In the genomic region with DNA sequence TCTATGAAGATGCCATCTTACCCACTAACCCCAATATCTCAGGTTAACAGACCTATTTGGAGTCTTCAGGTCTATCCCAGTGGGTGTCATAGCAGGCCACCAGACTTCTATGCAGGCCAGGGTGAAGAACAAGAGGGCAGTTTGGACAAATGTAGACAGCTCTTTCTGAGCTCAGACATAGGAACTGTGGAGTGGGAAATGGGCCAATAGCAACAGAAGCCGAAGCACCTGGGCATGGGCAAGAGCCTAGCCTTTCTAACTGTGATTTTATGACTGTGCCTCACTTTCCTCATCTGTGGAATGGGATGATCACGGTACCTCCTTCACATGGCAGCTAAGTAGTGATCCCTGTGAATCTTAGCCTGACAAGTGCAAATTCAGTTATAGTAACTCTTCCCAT, we compare ENCODE assay signal across 25 mouse cellular contexts.
A peak's percentile ranks its signal among the peaks of the same experiment; 100 is the strongest.
DNase-seq lines count a peak whose midpoint lies in the region; ATAC-seq lines count a peak whose summit lies in the region.
"Had no signal": no experiment of that assay in that cellular context is flagged by ENCODE, and none has a peak within 500 bp of the region (broad histone marks: within the 10 kb centered on the region; RNA-seq: fewer than 3 reads in every experiment).

No protein-coding gene starts in this region.

- no peak for ATAC-seq in heart, embryonic 11.5 days (replicated peaks; ENCODE audit: insufficient number of reproducible peaks, low FRiP score, low TSS enrichment)
- ATAC-seq: CD4-positive, CD25-positive, alpha-beta regulatory T cell, adult 4 months; forebrain, embryonic 14.5 days; hindbrain, embryonic 16.5 days; intestine, embryonic 16.5 days had no signal

- 82% methylated on average over 2 of the region's 2 CpGs for WGBS in heart, embryonic 11.5 days (ENCODE audit: insufficient replicate concordance)

- H3K4me3 ChIP-seq in heart, embryonic 11.5 days (ENCODE audit: low read depth, low read length), result no peak overlapping the region
- H3K4me3 ChIP-seq: embryonic facial prominence, embryonic 12.5 days; embryonic facial prominence, embryonic 15.5 days; gastrocnemius, adult 2 months; heart, embryonic 12.5 days; heart, embryonic 15.5 days; hindbrain, embryonic 10.5 days; hindbrain, embryonic 13.5 days had no signal

- H3K4me2 ChIP-seq in heart, embryonic 11.5 days, result no peak overlapping the region
- H3K4me2 ChIP-seq: embryonic facial prominence, embryonic 12.5 days; embryonic facial prominence, embryonic 15.5 days; heart, embryonic 12.5 days; heart, embryonic 15.5 days; hindbrain, embryonic 13.5 days had no signal

- H3K27me3 ChIP-seq in heart, embryonic 11.5 days (ENCODE audit: control insufficient read depth, insufficient read depth, low read length), result no peaks in the 10 kb centered on the region
- H3K27me3 ChIP-seq: embryonic facial prominence, embryonic 12.5 days; embryonic facial prominence, embryonic 15.5 days; heart, embryonic 12.5 days; heart, embryonic 15.5 days; hindbrain, embryonic 13.5 days had no signal

- intact Hi-C loops in left cerebral cortex, postnatal 25 days (cut with DNase I), result no loop called here

- DNase-seq in cerebellum, adult 18-20 months, result peak; percentile 33 to 39
- DNase-seq in cerebellum, adult 11 months, result no peak
- peak; percentile 59 for DNase-seq in brain, adult 2 months (ENCODE audit: low read depth, low spot score)
- DNase-seq in cerebellum, postnatal 10 days, result peak; percentile 34 to 37
- DNase-seq in left cerebral cortex, postnatal 25 days (ENCODE audit: low spot score in 2 of 2), result no peak
- DNase-seq: adrenal gland, adult 2 months; adrenal gland, postnatal 14 days; forebrain, postnatal 0 days; gastrocnemius, adult 2 months; gastrocnemius, postnatal 14 days; heart, adult 11 months; heart, postnatal 10 days; heart, postnatal 36 days; kidney, adult 18-20 months had no signal

- no peak overlapping the region for H3K27ac ChIP-seq in heart, embryonic 11.5 days (ENCODE audit: low read depth, low read length)
- H3K27ac ChIP-seq: embryonic facial prominence, embryonic 12.5 days; embryonic facial prominence, embryonic 15.5 days; gastrocnemius, adult 2 months; heart, embryonic 15.5 days; hindbrain, embryonic 10.5 days; hindbrain, embryonic 13.5 days had no signal

- H3K9me3 ChIP-seq in heart, embryonic 11.5 days (replicated peaks; ENCODE audit: control insufficient read depth, low read length), result no peaks in the 10 kb centered on the region
- H3K9me3 ChIP-seq: embryonic facial prominence, embryonic 12.5 days; embryonic facial prominence, embryonic 15.5 days; heart, embryonic 12.5 days; heart, embryonic 15.5 days; hindbrain, embryonic 10.5 days; hindbrain, embryonic 13.5 days had no signal

- H3K4me1 ChIP-seq in heart, embryonic 11.5 days (ENCODE audit: control insufficient read depth, insufficient read depth, low read length), result no peaks in the 10 kb centered on the region
- H3K4me1 ChIP-seq: embryonic facial prominence, embryonic 12.5 days; embryonic facial prominence, embryonic 15.5 days; heart, embryonic 12.5 days; heart, embryonic 15.5 days; hindbrain, embryonic 10.5 days had no signal

- H3K9ac ChIP-seq in heart, embryonic 11.5 days (ENCODE audit: low read depth, low read length), result no peak overlapping the region
- H3K9ac ChIP-seq: embryonic facial prominence, embryonic 12.5 days; embryonic facial prominence, embryonic 15.5 days; forebrain, postnatal 0 days; heart, embryonic 12.5 days; heart, embryonic 15.5 days; hindbrain, embryonic 13.5 days had no signal

- H3K36me3 ChIP-seq in heart, embryonic 11.5 days (ENCODE audit: control insufficient read depth, insufficient read depth, low read length), result no peaks in the 10 kb centered on the region
- H3K36me3 ChIP-seq: embryonic facial prominence, embryonic 12.5 days; embryonic facial prominence, embryonic 15.5 days; heart, embryonic 12.5 days; heart, embryonic 15.5 days; hindbrain, embryonic 10.5 days; hindbrain, embryonic 13.5 days had no signal

Comparison
In these comparisons a context has a peak if more than half of its experiments do, and no peak if none do; other contexts are left out.
1. DNase-seq: peak in cerebellum, adult 18-20 months (2 of 2), brain, adult 2 months (single experiment) and cerebellum, postnatal 10 days (2 of 2); none in cerebellum, adult 11 months (single experiment) and left cerebral cortex, postnatal 25 days (0 of 2).